Mouse (Mus musculus) midbrain, postnatal 0 days (tissue): ENCODE data around the gene Tgfb1i1. TPM values are rescaled to one million over a fixed set of nuclear protein-coding genes. Genes with fewer than 3 reads are reported as not detected.

ENCODE experiments used
- ATAC-seq: fragments of 200-750 bp; cut with Nextera tagmentation; 2 replicates; pipeline ENCODE4 v1.8.0; 2017; ENCODE audit warnings: moderate number of reproducible peaks, mild to moderate bottlenecking, moderate TSS enrichment, moderate library complexity; ENCODE audit not compliant: low FRiP score
- DNase-seq: peaks from one replicate; pipeline ENCODE4 v3.0.0-alpha.2; 2015; ENCODE audit warnings: low spot score
- H3K27ac ChIP-seq: fragments of 300-500 bp; sonication (generic); 2 replicates; pipeline ENCODE4 v1.5.1; 2014; ENCODE audit warnings: low read depth, mild to moderate bottlenecking, low read length, mixed read lengths
- H3K27me3 ChIP-seq: fragments of 300-500 bp; sonication (generic); 2 replicates; pipeline ENCODE4 v1.6.1; 2014; ENCODE audit warnings: low read length, control low read depth, mixed read lengths; ENCODE audit not compliant: insufficient read depth
- H3K36me3 ChIP-seq: fragments of 300-500 bp; sonication (generic); 2 replicates; pipeline ENCODE4 v1.6.1; 2014; ENCODE audit warnings: low read length, control low read depth, mixed read lengths; ENCODE audit not compliant: insufficient read depth
- H3K4me1 ChIP-seq: fragments of 300-500 bp; sonication (generic); 2 replicates; pipeline ENCODE4 v1.6.1; 2014; ENCODE audit warnings: mild to moderate bottlenecking, control low read depth, antibody characterized with exemption, low read length, mixed read lengths; ENCODE audit not compliant: insufficient read depth
- H3K4me2 ChIP-seq: fragments of 300-500 bp; sonication (generic); 2 replicates; pipeline ENCODE4 v1.6.1; 2014; ENCODE audit warnings: low read depth, mild to moderate bottlenecking, low read length, mixed read lengths; ENCODE audit not compliant: poor library complexity, severe bottlenecking
- H3K4me3 ChIP-seq: fragments of 300-500 bp; sonication (generic); 2 replicates; pipeline ENCODE4 v1.5.1; 2014; ENCODE audit warnings: low read depth, mild to moderate bottlenecking, low read length, moderate library complexity
- H3K9ac ChIP-seq: fragments of 300-500 bp; sonication (generic); replicated peaks from 2 replicates; pipeline ENCODE4 v1.6.1; 2014; ENCODE audit warnings: mild to moderate bottlenecking, low read length, moderate library complexity, mixed read lengths; ENCODE audit not compliant: poor library complexity, severe bottlenecking
- H3K9me3 ChIP-seq: fragments of 300-500 bp; sonication (generic); 2 replicates; pipeline ENCODE4 v1.6.1; 2016; ENCODE audit warnings: low read length, control low read depth
- CTCF ChIP-seq: IDR thresholded peaks from 2 replicates; pipeline ENCODE4 v1.5.1; 2016; ENCODE audit warnings: antibody characterized with exemption, mild to moderate bottlenecking
- WGBS: fragments of 180-500 bp; shearing (Covaris S2); extraction: QIAGEN DNeasy Blood & Tissue Kit; methylation state at CpG from one replicate; pipeline ENCODE4 v1.1.7; 2014; 5-methylcytosine and 5-hydroxymethylcytosine counted together
- polyA plus RNA-seq: library from polyadenylated mRNA; unstranded; fragments of >200 nt; fragmentation: Nextera tagmentation; extraction: Ambion mirVana; gene quantifications from 2 replicates; pipeline ENCODE4 v1.2.1, GENCODE M21; 2015
- total RNA-seq: library from RNA; depleted of rRNA; stranded (reverse); fragments of >200 nt; gene quantifications from 2 replicates; pipeline ENCODE4 v1.2.3, GENCODE M21; 2014

The Tgfb1i1 gene
- total and polyA plus RNA-seq, 2 experiments from 2014 or later: 18.2 to 20.2 TPM

DNA sequence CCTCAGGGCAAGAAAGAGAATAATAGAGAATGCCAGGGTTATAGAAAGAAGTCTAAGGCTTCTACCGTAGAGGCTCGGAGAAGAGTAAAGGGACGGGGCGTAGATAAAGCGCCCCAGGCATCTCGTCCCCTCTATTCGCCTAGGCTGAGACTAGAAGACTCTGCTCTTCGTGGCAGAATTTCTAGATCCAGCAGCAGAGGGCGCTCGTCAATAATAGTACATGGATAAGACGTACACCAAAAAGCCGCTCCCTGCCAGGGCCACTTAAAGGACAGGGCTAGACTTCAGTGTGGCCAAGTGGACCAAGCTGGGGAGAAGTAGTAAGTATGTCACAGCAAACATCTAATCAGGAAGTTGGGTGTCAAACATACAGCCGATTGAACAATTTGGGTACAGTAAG is 831 bp downstream of the Tgfb1i1 start:
- WGBS: under 1% methylated on average over 13 of the region's 13 CpGs
- ATAC-seq: peak; percentile 81
- peak; percentile 81 for TF ChIP-seq CTCF

DNA sequence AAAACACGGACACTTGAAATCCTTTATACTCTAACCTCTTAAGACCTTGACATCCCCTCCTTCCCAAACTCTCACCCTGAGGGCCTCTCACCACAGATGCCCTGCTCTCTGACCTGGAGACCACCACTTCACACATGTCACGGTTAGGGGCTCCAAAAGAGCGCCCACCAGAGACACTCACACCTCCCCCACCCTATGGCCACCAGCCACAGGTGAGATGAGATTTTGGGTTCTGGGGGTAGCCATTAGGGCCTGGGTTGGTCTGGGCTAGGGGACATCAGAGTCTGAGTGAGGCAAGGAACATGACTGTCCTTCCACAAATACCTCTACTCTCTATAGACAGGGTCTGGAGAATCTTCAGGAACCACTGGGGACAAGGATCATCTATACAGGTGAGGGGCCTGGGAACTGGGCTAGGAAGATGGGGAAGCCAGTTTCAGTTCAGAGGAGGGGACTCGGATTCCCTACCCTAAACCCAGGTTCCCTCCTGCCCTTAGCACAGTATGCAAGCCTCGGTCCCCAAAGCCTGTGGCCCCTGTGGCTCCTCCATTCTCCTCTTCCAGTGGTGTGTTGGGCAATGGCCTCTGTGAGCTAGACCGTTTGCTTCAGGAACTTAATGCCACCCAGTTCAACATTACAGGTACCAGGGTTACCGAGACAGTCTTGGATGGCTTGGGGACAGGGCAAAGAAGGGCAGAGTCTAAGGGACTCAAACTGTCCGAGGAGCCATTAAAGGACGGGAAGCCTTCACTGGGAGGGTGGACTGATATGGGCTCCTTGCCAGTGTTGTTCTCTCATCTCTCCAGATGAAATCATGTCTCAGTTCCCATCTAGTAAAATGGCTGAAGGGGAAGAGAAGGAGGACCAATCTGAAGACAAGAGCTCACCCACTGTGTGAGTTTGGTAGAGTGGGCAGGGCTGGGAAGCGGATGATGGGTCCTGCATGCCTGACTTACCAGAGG is 1.8 kb downstream of the Tgfb1i1 start:
- Histone ChIP-seq H3K4me3 (no peak overlapping the region), H3K36me3 (peaks cover 11% of the 10 kb centered on the region), H3K27ac (no peak overlapping the region), H3K4me1 (peaks cover 3% of the 10 kb centered on the region), H3K27me3 (no peaks in the 10 kb centered on the region), H3K9me3 (no peaks in the 10 kb centered on the region), H3K4me2 (peak overlapping the region; percentile 68), H3K9ac (0 out of 2 replicates have a peak overlapping the region, but pooled peaks have one; percentile 15)
- WGBS: 83% methylated on average over 10 of the region's 10 CpGs
- ATAC-seq (no peak), DNase-seq (no peak)
- TF ChIP-seq CTCF: no peak

More for the DNA sequence above, 831 bp downstream of the Tgfb1i1 start:
- DNase-seq: peak; percentile 96
- Histone ChIP-seq H3K27ac (peak overlapping the region; percentile 83), H3K27me3 (no peaks in the 10 kb centered on the region), H3K9me3 (no peaks in the 10 kb centered on the region), H3K4me3 (peak overlapping the region; percentile 40), H3K36me3 (peaks cover 18% of the 10 kb centered on the region), H3K4me1 (peaks cover 3% of the 10 kb centered on the region), H3K9ac (peak overlapping the region; percentile 55), H3K4me2 (peak overlapping the region; percentile 68)

DNA sequence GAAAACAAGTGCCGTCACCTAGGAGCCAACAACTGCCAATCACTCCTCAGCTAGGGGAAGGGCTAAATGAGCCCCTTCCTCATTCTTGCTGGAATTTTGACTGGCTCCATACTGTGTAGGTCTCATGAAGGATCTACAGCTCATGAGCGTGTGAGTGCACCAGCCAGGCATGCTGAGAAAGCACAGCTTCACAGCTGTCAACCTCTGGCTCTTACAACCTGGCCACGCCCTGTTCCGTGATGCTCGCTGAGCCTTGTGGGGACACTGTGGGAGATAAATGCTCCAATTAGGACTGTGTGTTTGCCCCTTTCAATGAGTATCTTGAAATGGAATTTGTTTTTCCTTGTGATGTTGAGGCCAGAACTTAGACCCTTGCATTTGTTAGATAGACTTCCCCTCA is 3.4 kb downstream of the Tgfb1i1 start:
- H3K27me3 ChIP-seq: no peaks in the 10 kb centered on the region
- no peak overlapping the region for H3K9ac ChIP-seq
- ATAC-seq (no peak), DNase-seq (no peak)
- 81% methylated on average over 5 of the region's 5 CpGs for WGBS
- peaks cover under 1% of the 10 kb centered on the region; the same call in 1 of the 2 replicates for H3K36me3 ChIP-seq
- peaks cover 3% of the 10 kb centered on the region for H3K4me1 ChIP-seq
- H3K4me2 ChIP-seq: no peak overlapping the region
- H3K4me3 ChIP-seq: no peak overlapping the region
- no peaks in the 10 kb centered on the region for H3K9me3 ChIP-seq
- no peak overlapping the region for H3K27ac ChIP-seq
- no peak for TF ChIP-seq CTCF

DNA sequence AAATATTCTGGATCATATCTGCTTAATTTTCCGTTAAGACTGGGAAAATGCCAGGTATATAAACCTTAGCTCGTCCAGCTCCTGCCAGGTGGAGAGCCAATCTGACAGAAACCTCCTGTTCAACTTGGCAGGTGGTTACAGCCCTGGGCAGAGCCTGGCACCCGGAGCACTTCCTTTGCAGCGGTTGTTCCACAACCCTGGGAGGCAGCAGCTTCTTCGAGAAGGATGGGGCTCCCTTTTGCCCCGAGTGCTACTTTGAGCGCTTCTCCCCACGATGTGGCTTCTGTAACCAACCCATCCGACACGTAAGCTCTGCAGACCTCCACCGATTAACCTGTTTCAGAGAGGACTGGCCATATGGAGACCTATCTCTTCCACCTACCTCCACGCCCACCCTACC is 5.3 kb downstream of the Tgfb1i1 start:
- Histone ChIP-seq H3K4me2 (peak overlapping the region; percentile 40), H3K4me1 (peaks cover 3% of the 10 kb centered on the region; the same call in 1 of the 2 replicates), H3K9me3 (no peaks in the 10 kb centered on the region), H3K27ac (no peak overlapping the region), H3K36me3 (no peaks in the 10 kb centered on the region), H3K4me3 (no peak overlapping the region), H3K9ac (no peak overlapping the region), H3K27me3 (no peaks in the 10 kb centered on the region)
- 60% methylated on average over 12 of the region's 12 CpGs for WGBS
- TF ChIP-seq CTCF: no peak
- ATAC-seq (no peak), DNase-seq (no peak)

DNA sequence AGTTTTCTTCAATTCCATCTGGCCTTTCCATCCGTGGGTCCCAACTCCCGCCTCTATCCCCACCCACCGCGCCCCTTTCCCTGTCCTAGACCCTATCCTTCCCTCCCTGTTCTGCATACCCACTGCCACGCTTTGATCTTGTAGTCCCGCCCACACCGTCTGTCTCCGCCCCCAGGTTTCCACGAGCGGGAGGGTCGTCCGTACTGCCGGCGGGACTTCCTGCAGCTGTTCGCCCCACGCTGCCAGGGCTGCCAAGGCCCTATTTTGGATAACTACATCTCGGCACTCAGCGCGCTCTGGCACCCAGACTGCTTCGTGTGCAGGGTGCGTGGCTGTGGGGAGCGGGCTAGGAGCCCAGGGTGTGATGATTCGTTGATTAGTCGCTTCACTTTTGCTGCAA is 6.0 kb downstream of the Tgfb1i1 start:
- no peak for DNase-seq
- Histone ChIP-seq H3K4me3 (peak overlapping the region; percentile 20), H3K9me3 (no peaks in the 10 kb centered on the region), H3K36me3 (no peaks in the 10 kb centered on the region), H3K4me1 (peaks cover 3% of the 10 kb centered on the region; the same call in 1 of the 2 replicates), H3K4me2 (peak overlapping the region; percentile 40), H3K9ac (no peak overlapping the region; the same call in 1 of the 2 replicates), H3K27ac (no peak overlapping the region), H3K27me3 (no peaks in the 10 kb centered on the region)
- TF ChIP-seq CTCF: no peak
- 9% methylated on average over 24 of the region's 24 CpGs for WGBS
- no peak for ATAC-seq

DNA sequence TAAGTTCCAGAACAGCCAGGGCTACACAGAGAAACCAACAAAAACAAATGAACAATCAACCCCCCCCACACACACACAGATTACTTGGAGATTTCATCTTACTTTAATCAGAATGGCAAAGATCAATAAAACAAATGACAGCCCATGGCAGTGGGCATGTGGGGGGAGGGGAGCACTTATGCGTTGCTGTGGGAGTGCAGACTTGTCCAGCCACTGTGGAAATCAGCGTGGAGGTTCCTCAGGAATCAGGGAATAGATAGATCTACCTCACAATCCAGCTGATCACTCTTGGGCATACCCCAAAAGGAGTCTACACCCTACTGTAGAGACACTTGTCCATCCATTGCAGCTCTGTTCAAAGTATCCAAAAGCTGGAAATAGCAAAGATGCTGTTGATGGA is 8.4 kb downstream of the Tgfb1i1 start:
- DNase-seq (no peak), ATAC-seq (no peak)
- WGBS: 62% methylated on average over 2 of the region's 2 CpGs

More for the DNA sequence above, 8.4 kb downstream of the Tgfb1i1 start:
- Histone ChIP-seq H3K4me1 (no peaks in the 10 kb centered on the region), H3K9me3 (no peaks in the 10 kb centered on the region), H3K4me2 (no peak overlapping the region), H3K4me3 (no peak overlapping the region), H3K9ac (no peak overlapping the region), H3K27ac (no peak overlapping the region), H3K36me3 (no peaks in the 10 kb centered on the region), H3K27me3 (no peaks in the 10 kb centered on the region)
- no peak for TF ChIP-seq CTCF
